Mouse (Mus musculus): ENCODE measurements around the gene Lats2.

The Lats2 gene

DNA sequence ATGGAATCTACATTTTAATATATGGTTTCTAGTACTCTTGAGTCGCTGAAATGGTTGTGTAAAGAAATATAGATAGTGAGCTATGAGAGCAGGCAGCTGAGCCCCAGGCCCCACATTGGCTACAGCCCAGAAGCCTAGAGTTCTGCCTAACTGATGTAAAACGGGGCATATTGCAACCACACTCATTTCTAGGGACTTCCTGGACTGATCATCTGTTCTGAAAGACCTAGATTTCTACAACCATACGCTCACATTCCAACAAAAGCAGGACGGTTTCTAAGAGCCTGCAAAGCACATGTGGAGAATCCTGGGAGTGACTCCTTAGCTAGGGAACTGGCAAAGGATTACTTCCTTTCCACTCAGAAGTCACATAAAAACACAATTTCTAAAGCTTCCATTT, 22.0 kb downstream of the Lats2 start:
- no peak for DNase-seq

DNA sequence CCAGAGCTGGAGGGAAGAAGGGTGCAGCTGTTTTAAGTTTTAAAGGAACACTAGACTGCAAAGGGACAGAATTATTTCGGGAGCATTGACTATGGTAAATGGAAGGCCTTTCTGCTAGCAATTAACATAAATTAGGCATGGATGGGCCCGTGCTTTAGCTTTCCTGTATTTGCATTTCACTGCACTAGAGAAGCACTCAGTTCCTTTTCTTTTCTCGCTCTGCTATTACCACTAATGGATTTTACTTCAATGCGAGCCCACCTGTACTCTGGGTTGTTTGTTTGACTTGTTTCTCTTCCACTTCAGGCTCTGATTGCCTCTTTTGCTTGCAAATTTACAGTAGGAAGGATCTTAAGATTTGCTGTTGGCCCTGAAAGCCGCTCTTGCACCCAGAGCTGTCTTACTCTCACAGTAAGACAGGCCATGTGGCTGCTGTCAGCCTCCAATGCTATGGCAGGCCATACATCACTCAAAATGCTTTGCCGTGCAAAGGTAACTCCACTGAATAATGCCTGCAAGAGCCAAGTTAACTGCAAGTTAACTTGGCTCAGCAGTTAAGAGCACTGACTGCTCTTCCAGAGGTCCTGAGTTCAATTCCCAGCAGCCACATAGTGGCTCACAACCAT, 25.4 kb downstream of the Lats2 start:
- DNase-seq, result no peak

DNA sequence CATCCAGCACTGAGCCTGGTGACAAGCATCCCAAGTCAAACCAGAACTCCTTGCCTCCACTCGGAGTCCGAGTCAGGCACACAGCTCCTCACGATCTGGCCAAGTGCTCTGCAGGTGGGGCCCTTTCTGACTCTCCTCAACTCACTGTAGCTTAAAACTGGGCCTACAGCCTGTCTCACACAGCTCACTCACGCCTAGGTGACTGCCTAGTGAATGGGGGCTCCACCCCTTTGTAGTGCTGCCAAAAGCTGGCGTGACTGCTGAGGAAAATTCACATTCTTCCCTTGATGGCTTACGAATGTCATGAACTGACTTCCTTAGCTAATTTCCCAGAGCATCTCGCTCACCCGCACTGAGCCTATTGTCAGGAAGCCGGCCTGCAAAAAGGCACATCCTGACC, 27.7 kb downstream of the Lats2 start:
- DNase-seq, result no peak

DNA sequence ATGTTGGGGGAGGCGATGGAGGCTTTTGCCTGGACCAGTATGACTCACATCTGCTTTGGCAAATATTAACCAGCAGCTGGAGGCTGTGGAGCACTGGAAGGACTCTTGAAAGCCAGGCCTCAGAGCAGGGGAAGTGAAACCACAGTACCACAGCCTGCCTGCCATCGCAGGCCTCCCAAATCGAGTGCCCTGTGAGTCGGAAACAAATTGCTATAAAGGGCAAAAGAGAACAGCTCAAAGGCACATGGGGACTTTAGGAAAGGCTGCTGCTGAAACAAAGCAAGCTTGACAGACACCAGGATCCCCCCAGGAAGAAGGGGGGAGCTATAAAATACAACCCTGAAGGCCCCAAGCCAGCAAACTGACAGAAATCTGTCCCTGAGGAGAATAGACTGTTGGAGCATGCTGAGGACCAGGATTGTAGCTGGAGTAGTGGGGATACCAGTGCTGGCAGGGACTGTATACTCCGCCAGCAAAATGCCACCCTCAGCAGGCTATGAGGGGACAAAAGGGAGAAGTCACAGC, 28.2 kb downstream of the Lats2 start:
- DNase-seq, result peak; percentile 55

DNA sequence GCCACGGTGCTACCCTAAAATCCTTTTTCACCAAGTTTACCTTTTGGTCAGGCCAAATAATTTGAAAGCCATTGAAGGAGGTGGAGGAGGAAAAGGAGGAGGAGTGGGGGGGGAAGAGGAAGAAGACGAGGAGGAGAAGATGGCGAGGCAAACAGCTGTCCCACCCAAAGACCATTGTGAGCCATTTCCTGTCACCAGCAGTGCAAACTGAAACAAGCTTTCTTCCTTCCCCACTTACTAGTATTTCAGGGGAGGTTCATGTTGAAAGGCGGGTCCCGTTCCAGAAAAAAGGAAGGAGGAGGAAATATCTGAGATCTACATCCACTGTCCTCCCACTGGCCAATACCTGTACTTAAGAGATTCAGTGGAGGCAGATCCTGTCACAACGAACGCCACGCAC, 28.8 kb downstream of the Lats2 start:
- no peak for DNase-seq

DNA sequence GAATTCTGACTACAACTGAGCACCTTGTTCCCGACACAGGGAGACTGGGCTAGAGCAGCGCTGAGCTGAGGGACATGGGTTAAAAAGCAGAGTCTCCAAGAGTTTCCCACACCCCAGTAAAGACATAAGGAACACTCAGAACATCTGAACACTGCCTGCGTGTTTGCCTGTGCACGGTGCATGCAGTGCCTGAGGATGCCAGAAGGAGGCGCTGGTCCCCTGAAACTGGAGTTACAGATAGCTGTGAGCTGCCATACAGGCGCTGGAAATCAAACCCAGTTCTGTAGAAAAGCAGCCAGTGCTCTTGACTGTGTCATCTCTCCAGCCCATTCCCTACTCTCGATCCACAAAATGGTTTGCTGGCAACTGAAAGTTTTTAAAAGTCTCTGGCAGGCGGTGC, 32.0 kb downstream of the Lats2 start:
- DNase-seq, result no peak

DNA sequence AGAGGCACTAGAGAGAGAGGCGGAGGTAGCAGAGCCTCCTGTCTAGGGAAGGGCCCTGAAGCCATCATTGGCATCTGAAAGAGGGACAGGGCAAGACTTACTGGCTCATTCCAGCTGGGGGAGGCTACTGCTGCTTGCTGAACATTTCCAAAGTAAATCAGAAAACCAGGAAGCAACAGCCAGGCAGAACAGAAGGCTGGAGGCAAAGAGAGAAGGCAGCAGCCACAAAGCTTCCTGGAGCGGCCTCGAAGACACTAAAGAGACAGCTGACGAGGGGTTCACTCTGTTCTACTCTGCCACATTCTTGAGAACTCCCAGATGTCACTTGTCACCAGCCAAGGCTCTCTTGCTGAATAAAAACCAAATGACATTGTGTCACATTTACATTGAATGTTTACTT, 33.7 kb downstream of the Lats2 start:
- DNase-seq, result peak; percentile 80

DNA sequence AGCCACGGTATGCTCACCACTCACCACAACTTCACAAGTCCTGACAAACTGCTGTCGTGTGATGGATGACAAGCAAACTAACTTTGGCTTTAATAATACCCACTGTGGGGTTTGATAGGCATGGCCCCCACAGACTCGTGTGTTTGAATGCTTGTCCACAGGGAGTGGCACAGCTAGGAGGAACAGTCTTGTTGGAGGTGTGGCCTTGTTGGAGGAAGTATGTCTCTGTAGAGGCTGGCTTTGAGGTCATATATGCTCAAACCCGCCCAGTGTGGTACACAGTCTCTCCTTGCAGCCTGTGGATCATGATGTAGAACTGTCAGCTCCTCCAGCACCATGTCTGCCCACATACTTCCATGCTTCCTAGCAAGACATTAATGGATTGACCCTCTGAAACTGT, 39.9 kb downstream of the Lats2 start:
- no peak for DNase-seq

DNA sequence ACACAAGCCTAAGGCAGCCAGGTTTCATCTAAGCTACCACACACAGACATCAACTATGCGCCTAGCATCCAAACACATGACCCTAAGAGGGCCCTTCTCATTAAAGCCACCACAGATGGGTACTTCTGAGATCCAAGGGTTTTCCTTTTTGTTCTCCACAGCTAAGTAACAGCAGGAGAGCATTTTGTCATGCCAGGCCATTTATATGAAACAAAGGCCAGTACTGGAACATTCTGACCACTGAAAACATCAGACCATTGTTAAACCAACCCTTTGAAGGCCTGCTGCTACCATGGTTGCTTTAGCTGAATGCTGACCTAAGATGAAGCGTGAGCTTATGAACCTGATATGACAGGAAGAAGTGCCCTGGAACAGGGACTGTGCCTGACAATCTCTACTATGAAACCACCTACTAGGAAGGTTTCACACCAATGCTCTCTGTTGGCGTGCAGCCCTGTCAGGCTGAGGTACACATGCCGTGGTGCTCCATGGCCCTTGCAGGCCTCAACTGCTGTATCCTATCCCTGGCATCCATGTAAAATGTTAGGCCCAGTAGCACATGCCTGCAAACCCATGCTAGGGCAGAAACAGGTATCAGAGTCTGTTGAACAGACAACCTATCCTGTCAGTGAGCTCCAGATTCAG, 41.5 kb downstream of the Lats2 start:
- DNase-seq, result no peak

DNA sequence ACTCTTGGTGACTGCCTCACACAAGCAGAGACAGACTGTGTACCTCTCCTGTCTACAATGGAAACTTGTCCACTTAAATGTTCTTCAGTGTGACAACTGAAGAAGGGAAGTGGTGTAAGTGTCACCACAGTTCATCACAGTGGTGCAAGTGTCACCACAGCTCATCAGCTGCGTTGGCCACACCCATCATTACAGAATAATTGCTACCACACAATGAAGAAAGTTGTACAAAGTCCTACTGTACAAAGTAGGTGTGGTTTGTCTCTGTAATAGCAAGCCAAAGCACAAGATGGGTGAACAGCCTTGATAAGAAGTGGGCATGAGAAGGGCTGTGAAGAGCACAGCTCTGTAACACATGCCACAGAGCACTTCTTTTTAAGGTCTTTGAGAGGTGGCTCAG, 45.3 kb downstream of the Lats2 start:
- no peak for DNase-seq

DNA sequence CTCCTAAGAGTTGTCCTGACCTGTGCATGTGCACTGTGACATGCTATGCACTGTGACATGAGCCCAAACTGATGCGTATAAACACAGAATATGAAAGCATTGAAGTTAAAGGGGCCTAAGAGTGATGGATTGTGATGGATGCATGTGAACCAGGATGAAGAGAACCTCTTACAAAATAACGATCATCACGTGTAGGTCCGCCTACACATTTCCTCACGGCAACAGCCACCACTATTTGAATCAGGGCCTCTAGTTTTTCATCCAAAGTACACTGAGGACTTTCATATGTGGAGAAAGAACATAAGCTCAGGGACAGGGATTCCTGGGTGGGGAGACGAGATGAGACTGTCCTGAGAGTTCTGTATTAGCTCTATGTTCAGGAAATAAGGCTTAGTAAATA, 47.1 kb downstream of the Lats2 start:
- no peak for DNase-seq

DNA sequence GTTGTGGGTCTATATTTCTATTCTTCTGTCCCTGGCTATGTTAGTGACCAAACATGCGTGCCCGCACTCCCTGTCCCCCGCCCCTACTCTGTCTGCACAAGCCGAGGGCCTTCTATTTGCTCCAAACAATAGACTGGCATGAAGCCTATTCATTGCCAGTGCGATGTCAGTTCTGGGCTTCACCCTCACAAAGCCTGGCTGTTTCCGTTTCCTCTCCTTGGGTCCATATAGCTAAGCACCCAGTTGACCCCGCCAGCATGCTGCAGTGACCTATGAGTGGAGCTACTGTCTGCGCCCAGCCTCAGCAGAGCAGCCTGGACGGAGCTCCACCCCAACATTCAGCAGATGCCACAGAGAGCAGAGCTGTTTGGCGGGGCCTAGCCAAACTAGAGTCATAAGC, 49.0 kb downstream of the Lats2 start:
- DNase-seq, result no peak

DNA sequence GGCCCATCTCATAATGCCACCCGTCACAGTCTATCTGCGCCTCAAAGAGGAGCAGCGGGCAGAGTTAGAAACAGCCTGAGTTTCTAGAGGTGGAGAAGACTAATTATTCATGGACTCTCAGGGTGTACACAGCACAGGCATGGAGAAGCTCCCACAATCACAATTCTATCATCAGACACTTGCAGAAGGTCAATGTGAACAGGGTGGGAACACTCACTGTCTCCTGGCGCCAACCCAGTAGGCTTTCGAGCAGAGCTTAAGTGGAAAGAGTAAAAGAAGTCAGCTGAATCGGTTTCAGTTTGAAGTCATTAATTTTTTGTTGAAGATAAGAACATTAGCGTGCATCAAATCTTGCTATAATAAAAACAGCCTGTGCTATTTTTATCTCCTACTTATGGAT, 49.6 kb downstream of the Lats2 start:
- DNase-seq, result no peak

DNA sequence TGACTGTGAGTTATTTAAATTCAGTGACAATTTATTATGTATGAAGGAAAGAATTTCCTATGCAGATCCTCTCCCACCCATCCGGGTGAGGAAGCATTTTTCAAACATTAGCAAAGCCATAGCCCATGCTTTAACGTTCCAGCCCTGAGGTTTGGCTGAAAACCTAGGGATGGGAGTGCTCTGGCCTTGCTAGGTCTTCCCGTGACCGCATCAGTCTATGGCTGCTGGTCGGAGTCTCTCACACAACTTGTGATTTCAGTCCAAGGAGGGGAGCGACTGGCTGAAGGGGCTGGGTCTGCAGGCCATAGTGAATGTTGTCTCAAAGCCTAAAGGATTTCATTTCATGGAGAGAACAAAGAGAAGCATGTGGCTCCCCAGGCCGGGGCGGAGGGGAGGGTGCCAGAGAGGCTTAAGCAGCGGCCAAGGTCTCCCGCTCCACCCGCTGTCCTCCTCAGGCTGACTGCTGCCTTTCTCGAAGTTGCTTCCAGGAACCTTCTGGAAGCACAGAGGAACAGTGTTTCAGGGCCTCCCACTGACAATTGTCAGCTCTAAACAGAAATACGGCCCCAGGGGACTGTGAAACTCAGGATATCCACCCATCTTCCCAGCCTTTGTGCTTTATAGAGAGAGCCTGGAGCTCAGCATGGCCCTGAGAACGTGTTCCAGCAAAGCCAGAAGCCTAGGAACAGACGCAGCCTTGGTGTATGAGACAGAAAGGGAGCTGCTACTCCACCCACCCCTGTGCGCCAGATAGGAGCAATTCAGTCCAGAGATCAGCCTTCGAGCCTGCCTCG, 50.9 kb downstream of the Lats2 start:
- DNase-seq, result no peak

DNA sequence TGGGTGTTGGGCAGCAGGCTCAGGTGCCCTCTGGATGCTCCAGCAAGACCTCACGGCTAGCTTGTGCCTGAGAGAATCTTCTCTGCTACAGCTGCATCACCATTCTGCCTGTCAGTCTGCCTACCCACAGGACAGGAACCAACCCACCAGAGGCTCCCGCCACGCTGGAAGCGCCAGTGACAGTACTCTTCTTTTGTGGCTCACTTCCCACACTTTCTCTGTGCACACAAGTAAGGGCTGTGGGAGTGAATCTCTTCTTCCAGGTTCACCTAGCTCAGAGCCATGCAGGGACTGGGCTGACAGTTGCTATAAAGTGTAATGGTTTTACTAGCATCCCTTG, 51.5 kb downstream of the Lats2 start:
- DNase-seq, result peak; percentile 36

DNA sequence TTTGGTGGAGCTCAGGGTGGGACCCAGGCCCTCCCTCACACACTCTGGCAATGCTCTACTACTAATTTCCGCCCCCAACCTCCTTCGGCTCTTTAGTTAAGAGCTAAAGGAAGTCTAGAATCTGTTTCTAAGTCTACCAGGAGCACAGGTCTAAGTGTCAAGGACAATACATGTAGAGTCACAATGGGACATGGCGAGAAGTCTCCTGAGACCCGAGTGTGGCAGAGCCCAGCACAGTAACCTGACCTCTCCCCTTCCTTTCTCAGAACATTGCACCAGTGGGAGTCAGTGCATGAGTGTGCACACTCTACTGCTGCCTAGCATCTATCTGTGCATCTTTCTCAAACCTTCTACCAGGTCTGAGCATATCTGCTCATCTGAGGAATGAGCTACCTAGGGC, 52.4 kb downstream of the Lats2 start:
- DNase-seq, result no peak

DNA sequence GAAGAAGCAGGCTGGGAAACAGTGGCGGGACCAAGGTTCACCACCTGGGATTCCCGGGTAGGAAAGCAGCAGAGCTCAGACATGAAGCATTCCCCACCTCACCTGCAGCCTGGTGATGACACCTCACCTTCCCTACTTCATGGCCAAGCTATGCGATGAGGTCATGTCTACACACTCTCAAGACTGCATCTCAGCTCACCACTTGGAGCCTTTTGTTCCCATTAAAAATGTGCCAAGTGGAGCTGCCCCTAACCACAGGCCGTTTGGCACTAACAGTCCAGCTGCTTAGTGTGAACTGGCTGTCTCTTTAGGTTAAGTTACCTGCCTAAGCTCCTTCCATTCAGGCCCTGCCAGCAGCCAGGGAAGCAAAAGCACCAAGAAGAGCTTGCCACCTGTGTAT, 53.1 kb downstream of the Lats2 start:
- DNase-seq, result no peak

DNA sequence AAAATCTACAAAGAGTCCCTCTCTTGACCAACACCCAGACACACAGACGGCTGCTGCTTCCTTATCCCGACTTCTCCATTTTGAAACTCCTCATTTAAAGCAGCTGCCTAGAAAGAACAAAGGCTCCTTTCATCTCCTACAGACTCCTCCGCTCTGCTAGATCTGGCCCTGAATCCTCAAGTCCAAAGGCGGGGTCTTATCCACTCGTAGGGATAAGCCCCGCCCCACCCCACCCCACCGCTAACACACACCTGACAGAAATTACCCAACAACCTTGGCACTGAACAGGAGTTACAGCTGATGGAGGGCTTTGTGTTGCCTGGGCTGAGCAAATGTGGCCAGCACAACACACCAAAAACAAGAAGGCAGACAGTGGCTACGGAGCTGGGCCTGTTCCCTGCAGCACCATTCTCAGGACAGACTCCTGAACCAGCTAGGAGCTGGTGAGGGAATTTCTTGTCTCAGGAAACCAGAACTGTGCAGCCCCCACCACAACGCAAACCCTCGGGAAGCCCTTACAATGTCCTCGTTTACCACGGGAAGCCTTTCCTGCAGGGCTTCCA, 56.2 kb downstream of the Lats2 start:
- DNase-seq, result no peak

DNA sequence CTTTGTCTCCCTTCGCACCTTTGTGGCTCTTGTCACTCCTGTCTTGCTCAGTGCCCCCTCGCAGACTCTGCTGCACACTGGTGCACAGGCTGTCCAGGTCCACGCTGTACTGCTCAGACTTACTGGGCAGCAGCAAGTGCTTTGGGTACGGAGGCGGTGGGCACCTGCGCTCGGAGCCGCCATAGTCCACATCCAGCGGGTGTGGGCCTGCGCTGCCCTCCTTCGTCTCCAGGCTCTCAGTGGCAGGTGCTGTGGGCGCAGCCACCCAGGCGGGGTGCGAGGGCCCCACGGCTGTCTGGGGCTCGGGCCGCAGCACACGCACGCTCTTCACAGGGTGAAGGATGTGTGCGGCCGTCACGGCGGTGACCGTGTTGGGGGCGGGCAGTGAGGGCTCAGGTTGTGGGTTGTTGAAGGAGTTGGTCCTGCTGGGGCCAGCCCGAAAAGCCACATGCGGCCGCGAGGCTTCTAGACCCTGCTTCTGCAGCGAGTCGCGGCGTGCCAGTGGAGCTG, 58.7 kb downstream of the Lats2 start:
- DNase-seq, result no peak

DNA sequence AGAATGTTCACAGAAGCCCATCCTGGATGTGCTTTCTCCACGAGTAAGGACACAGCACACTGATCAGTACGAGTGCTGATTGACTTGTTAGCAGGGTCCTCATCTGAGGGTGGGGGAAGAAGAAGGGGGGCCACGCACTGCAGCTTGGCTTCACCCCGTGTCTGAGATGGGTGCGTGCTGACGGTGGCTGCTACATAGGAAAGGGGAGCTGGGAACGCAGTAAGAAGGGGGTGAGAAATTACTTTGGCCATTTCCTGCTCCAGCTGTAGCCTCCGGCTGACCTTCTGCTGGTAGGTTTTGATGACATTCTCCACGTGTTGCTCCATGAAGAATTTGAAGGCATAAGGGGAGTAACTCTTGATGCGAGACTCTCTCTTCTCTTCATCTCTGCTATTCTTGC, 59.2 kb downstream of the Lats2 start:
- DNase-seq, result no peak

DNA sequence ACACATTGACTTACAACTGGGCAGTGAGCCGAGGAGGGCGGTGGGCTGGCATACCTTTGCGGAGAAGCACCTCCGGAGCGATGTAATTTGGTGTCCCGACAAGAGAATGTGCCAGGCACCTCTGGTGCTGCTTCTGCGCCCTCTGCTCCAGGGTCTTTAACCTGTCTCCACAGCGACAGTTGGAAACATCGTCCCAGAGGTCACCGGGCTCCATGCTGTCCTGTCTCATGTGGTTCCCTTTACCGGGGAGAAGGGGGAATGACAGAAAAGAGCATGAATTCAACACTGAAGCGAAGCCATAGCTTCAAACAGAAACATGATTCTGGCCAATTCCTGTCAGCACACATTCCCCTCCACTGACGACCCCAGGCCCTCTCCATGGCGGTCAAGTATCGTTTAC, 62.1 kb downstream of the Lats2 start:
- DNase-seq, result no peak

DNA sequence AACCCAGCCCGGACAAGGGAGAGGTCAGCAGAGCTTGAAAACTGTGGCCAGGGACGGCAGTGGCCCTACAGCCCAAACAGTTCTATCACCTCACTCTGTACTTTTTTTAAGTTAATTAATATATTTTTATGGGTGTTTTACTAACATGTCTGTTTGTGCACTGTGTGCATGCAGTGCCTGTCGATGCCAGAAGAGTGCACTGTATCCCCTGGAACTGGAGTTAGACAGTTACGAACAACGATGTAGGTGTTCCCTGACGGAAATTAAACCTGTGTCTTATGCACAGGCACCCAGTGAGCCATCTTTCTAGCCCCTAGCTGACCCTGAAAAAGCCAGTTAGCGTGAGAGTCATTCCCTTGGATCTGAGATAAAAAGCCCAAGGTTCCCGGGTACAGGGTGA, 62.6 kb downstream of the Lats2 start:
- DNase-seq, result no peak

DNA sequence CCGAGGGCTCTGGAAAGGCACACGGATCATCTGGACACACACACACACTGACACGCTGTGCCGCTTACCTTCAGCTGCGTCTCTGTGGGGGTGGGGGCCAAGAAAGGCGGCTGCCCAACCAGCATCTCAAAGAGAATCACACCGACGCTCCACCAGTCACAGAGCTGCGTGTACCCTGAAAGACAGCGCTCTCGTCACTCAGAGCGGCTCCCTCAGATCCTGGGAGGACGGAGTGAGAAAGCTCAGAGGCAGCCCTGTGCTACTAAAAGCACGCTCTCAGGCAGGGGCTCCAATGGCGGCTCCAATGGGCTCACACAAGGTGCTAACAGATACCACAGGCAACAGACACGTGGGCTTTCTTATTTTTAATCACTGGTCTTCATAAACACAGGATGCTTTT, 63.9 kb downstream of the Lats2 start:
- DNase-seq, result no peak

All from layer of hippocampus, adult 9-11 months (tissue).